Comparison of ENCODE assay signal across 13 mouse cellular contexts in the genomic region with DNA sequence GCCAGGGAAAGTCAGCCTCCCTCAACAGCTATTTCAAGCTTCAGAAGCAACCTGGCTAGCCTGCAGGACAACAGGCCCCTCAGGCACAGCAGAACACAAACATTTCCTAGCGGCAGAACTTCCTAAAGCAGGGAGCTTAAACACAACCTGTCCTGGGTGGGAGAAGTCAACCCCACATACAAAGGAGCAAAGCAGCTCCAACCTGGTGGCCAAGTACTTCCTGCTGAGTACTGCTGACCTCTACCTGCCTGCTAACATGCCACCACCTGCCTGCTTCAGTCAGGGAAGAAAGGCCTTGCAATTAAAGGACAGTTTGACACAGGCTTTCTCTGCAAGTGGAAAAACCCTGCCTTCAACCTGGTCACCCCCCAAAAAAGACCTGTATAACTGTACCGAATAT. TPM values are rescaled to one million over a fixed set of nuclear protein-coding genes. Genes with fewer than 3 reads are reported as not detected.
A peak's percentile ranks its signal among the peaks of the same experiment; 100 is the strongest.
DNase-seq lines count a peak whose midpoint lies in the region; ATAC-seq and TF ChIP-seq lines count a peak whose summit lies in the region.
"Had no signal": no experiment of that assay in that cellular context is flagged by ENCODE, and none has a peak within 500 bp of the region (broad histone marks: within the 10 kb centered on the region; RNA-seq: fewer than 3 reads in every experiment).

No protein-coding gene starts in this region.

- peaks cover 28% of the 10 kb centered on the region for H3K27me3 ChIP-seq in heart, embryonic 11.5 days (ENCODE audit: control insufficient read depth, insufficient read depth, low read length)
- H3K27me3 ChIP-seq in lung, embryonic 15.5 days: peaks cover 49% of the 10 kb centered on the region
- no peaks in the 10 kb centered on the region for H3K27me3 ChIP-seq in kidney, adult 2 months (replicated peaks; ENCODE audit: control insufficient read depth, insufficient read depth, low read length)
- no peaks in the 10 kb centered on the region for H3K27me3 ChIP-seq in small intestine, adult 2 months (ENCODE audit: control insufficient read depth, insufficient read depth, low read length)

- no peak for TF ChIP-seq POLR2A in kidney, adult 2 months (IDR thresholded peaks at IDR 0.05; ENCODE audit: low read depth, low read length)
- TF ChIP-seq POLR2A in small intestine, adult 2 months (IDR thresholded peaks at IDR 0.05; ENCODE audit: low read depth, low read length): no peak

- 52% methylated on average over 2 of the region's 2 CpGs for WGBS in heart, embryonic 11.5 days (ENCODE audit: insufficient replicate concordance)
- 41% methylated on average over 2 of the region's 2 CpGs for WGBS in lung, embryonic 15.5 days
- 40% methylated on average over 2 of the region's 2 CpGs for WGBS in kidney, adult 2 months
- 35% methylated on average over 2 of the region's 2 CpGs for WGBS in small intestine, adult 2 months

- H3K4me1 ChIP-seq in heart, embryonic 11.5 days (ENCODE audit: control insufficient read depth, insufficient read depth, low read length): peaks cover 12% of the 10 kb centered on the region
- H3K4me1 ChIP-seq in lung, embryonic 15.5 days: peaks cover 38% of the 10 kb centered on the region
- peaks cover 31% of the 10 kb centered on the region for H3K4me1 ChIP-seq in kidney, adult 2 months (ENCODE audit: control insufficient read depth, insufficient read depth, low read length)
- peaks cover 17% of the 10 kb centered on the region for H3K4me1 ChIP-seq in small intestine, adult 2 months (ENCODE audit: control insufficient read depth, insufficient read depth, insufficient read length, low read length)

- peak overlapping the region; percentile 12; the same call in 1 of the 2 replicates for H3K4me2 ChIP-seq in heart, embryonic 11.5 days
- peak overlapping the region; percentile 63 for H3K4me2 ChIP-seq in lung, embryonic 15.5 days
- H3K4me2 ChIP-seq: forebrain, embryonic 12.5 days had no signal

- DNase-seq in heart, adult 9 months (ENCODE audit: low spot score in 2 of 2): no peak
- DNase-seq in lung, postnatal 4 days: no peak
- DNase-seq in kidney, adult 2 months: peak; percentile 48
- no peak for DNase-seq in spleen, postnatal 14 days (ENCODE audit: low spot score in 2 of 2)
- DNase-seq in frontal cortex, postnatal 25 days (ENCODE audit: low spot score in 2 of 2): no peak
- DNase-seq: adrenal gland, adult 8-10 months; gastrocnemius, postnatal 14 days; midbrain, embryonic 14.5 days; right cerebral cortex, postnatal 14 days had no signal

- no peak overlapping the region for H3K4me3 ChIP-seq in heart, embryonic 11.5 days (ENCODE audit: low read depth, low read length)
- peak overlapping the region; percentile 49 for H3K4me3 ChIP-seq in lung, embryonic 15.5 days
- peak overlapping the region; percentile 15 for H3K4me3 ChIP-seq in kidney, adult 2 months (ENCODE audit: insufficient read depth, low read depth, low read length)
- H3K4me3 ChIP-seq in small intestine, adult 2 months (ENCODE audit: low read depth, low read length): peak overlapping the region; percentile 43
- H3K4me3 ChIP-seq: forebrain, embryonic 12.5 days had no signal

- TF ChIP-seq CTCF in kidney, adult 2 months (conservative IDR thresholded peaks at IDR 0.05; ENCODE audit: insufficient read depth, insufficient read length, low read depth, low read length): no peak
- TF ChIP-seq CTCF in small intestine, adult 2 months (IDR thresholded peaks at IDR 0.05; ENCODE audit: extremely low read depth, insufficient read length, insufficient replicate concordance, low read depth, low read length): no peak

- no peak overlapping the region for H3K27ac ChIP-seq in heart, embryonic 11.5 days (ENCODE audit: low read depth, low read length)
- H3K27ac ChIP-seq in lung, embryonic 15.5 days: peak overlapping the region; percentile 45
- H3K27ac ChIP-seq in kidney, adult 2 months (ENCODE audit: insufficient read depth, low read depth, low read length): peak overlapping the region; percentile 64
- H3K27ac ChIP-seq in small intestine, adult 2 months (ENCODE audit: insufficient read depth, low read depth, low read length): peak overlapping the region; percentile 23; the same call in 1 of the 2 replicates
- H3K27ac ChIP-seq: forebrain, embryonic 12.5 days had no signal

- H3K9me3 ChIP-seq in heart, embryonic 11.5 days (replicated peaks; ENCODE audit: control insufficient read depth, low read length): no peaks in the 10 kb centered on the region
- H3K9me3 ChIP-seq in lung, embryonic 15.5 days: no peaks in the 10 kb centered on the region
- H3K9me3 ChIP-seq: forebrain, embryonic 12.5 days had no signal

- H3K9ac ChIP-seq in heart, embryonic 11.5 days (ENCODE audit: low read depth, low read length): no peak overlapping the region
- no peak overlapping the region for H3K9ac ChIP-seq in lung, embryonic 15.5 days
- H3K9ac ChIP-seq: forebrain, embryonic 12.5 days had no signal

- H3K36me3 ChIP-seq in heart, embryonic 11.5 days (ENCODE audit: control insufficient read depth, insufficient read depth, low read length): no peaks in the 10 kb centered on the region
- no peaks in the 10 kb centered on the region for H3K36me3 ChIP-seq in lung, embryonic 15.5 days
- H3K36me3 ChIP-seq in kidney, adult 2 months (ENCODE audit: control insufficient read depth, insufficient read depth, low read length): no peaks in the 10 kb centered on the region
- no peaks in the 10 kb centered on the region for H3K36me3 ChIP-seq in small intestine, adult 2 months (ENCODE audit: control insufficient read depth, insufficient read depth, low read length)
- H3K36me3 ChIP-seq: forebrain, embryonic 12.5 days had no signal

- no peak for ATAC-seq in heart, embryonic 11.5 days (replicated peaks; ENCODE audit: insufficient number of reproducible peaks, low FRiP score, low TSS enrichment)
- no peak for ATAC-seq in lung, embryonic 15.5 days (ENCODE audit: borderline replicate concordance, extremely low read depth, low FRiP score, low TSS enrichment)

RNA-seq across cellular contexts. Expression of gene Ripk4, which starts 1.8 kb away (rescaled TPM):
- 1.7 and 2.0 TPM in 2 replicates for polyA plus RNA-seq in heart, embryonic 11.5 days (2014; fragmentation: Nextera tagmentation; extraction: Ambion mirVana)
- polyA plus RNA-seq in lung, embryonic 15.5 days (2015; fragmentation: Nextera tagmentation; extraction: Ambion mirVana): 15.5 and 16.0 TPM in 2 replicates
- polyA plus RNA-seq in kidney, adult 2 months (2012; rRNA removed): 12.8 and 14.4 TPM in 2 replicates
- polyA plus RNA-seq in small intestine, adult 2 months (2012; rRNA removed): 12.5 and 12.6 TPM in 2 replicates
